Mouse (Mus musculus) heart, embryonic 11.5 days (tissue): ENCODE measurements around the gene Cog7. TPM values are rescaled to one million over a fixed set of nuclear protein-coding genes. Genes with fewer than 3 reads are reported as not detected.

Experiments used
- ATAC-seq: fragments of 200-750 bp; cut with Nextera tagmentation; replicated peaks from 2 replicates; pipeline ENCODE4 v1.8.0; 2017; ENCODE audit warnings: moderate library complexity; ENCODE audit not compliant: insufficient number of reproducible peaks, low FRiP score, low TSS enrichment
- H3K27ac ChIP-seq: fragments of 300-500 bp; sonication (generic); 2 replicates; pipeline ENCODE4 v1.5.1; 2014; ENCODE audit warnings: mild to moderate bottlenecking, low read depth, low read length
- H3K27me3 ChIP-seq: fragments of 300-500 bp; sonication (generic); 2 replicates; pipeline ENCODE4 v1.6.1; 2014; ENCODE audit warnings: mild to moderate bottlenecking, low read length, mixed read lengths; ENCODE audit not compliant: control insufficient read depth, insufficient read depth
- H3K36me3 ChIP-seq: fragments of 300-500 bp; sonication (generic); 2 replicates; pipeline ENCODE4 v1.6.1; 2014; ENCODE audit warnings: mild to moderate bottlenecking, low read length, moderate library complexity, mixed read lengths; ENCODE audit not compliant: control insufficient read depth, insufficient read depth
- H3K4me1 ChIP-seq: fragments of 300-500 bp; sonication (generic); 2 replicates; pipeline ENCODE4 v1.6.1; 2014; ENCODE audit warnings: low read length; ENCODE audit not compliant: control insufficient read depth, insufficient read depth
- H3K4me2 ChIP-seq: fragments of 300-500 bp; sonication (generic); 2 replicates; pipeline ENCODE4 v1.6.1; 2014; ENCODE audit warnings: mild to moderate bottlenecking, moderate library complexity
- H3K4me3 ChIP-seq: fragments of 300-500 bp; sonication (generic); 2 replicates; pipeline ENCODE4 v1.5.1; 2014; ENCODE audit warnings: low read depth, low read length
- H3K9ac ChIP-seq: fragments of 300-500 bp; sonication (generic); 2 replicates; pipeline ENCODE4 v1.6.1; 2014; ENCODE audit warnings: mild to moderate bottlenecking, low read depth, low read length, moderate library complexity
- H3K9me3 ChIP-seq: fragments of 300-500 bp; sonication (generic); replicated peaks from 2 replicates; pipeline ENCODE4 v1.6.1; 2016; ENCODE audit warnings: low read length; ENCODE audit not compliant: control insufficient read depth
- WGBS: fragments of 180-500 bp; shearing (Covaris S2); extraction: QIAGEN DNeasy Blood & Tissue Kit; methylation state at CpG from one replicate; pipeline ENCODE4 v1.1.7; 2014; ENCODE audit not compliant: insufficient replicate concordance; 5-methylcytosine and 5-hydroxymethylcytosine counted together
- polyA plus RNA-seq: library from polyadenylated mRNA; unstranded; fragments of >200 nt; fragmentation: Nextera tagmentation; extraction: Ambion mirVana; gene quantifications from 2 replicates; pipeline ENCODE4 v1.2.1, GENCODE M21; 2014

The Cog7 gene
- polyA plus RNA-seq, 1 experiment from 2014 or later = 17.4 TPM

- H3K4me3 ChIP-seq = no peak overlapping the region
- no peaks in the 10 kb centered on the region for H3K36me3 ChIP-seq
- H3K4me2 ChIP-seq = no peak overlapping the region
- no peak for ATAC-seq
- H3K9me3 ChIP-seq = no peaks in the 10 kb centered on the region; the same call in 1 of the 2 replicates
- 84% methylated on average over 7 of the region's 7 CpGs for WGBS
- no peak overlapping the region for H3K27ac ChIP-seq
- no peak overlapping the region for H3K9ac ChIP-seq
- H3K4me1 ChIP-seq = no peaks in the 10 kb centered on the region; the same call in 1 of the 2 replicates
- no peaks in the 10 kb centered on the region for H3K27me3 ChIP-seq
Observed at GRCm38 (mm10) chr7:121835392-121835791, 146.1 kb downstream of the Cog7 start.

Other genes starting within 250 kb of the Cog7 start
- gene Scnn1g, start 247.2 kb downstream of the Cog7 start, polyA plus RNA-seq = 0.07 and 0.20 TPM in 2 replicates
- not detected in 2 replicates for gene Scnn1b, start 116.7 kb downstream of the Cog7 start, polyA plus RNA-seq
- 40.6 and 68.0 TPM in 2 replicates for gene Gga2, start 39.5 kb upstream of the Cog7 start, polyA plus RNA-seq
- gene Ubfd1, start 85.5 kb upstream of the Cog7 start, polyA plus RNA-seq = 67.4 and 71.0 TPM in 2 replicates
- gene Ears2, start 85.6 kb upstream of the Cog7 start, polyA plus RNA-seq = 21.4 and 24.6 TPM in 2 replicates
- 1,202 and 1,222 TPM in 2 replicates for gene Ndufab1, start 120.2 kb upstream of the Cog7 start, polyA plus RNA-seq
- 12.6 and 13.9 TPM in 2 replicates for gene Palb2, start 151.3 kb upstream of the Cog7 start, polyA plus RNA-seq
- 78.7 and 85.7 TPM in 2 replicates for gene Dctn5, start 151.3 kb upstream of the Cog7 start, polyA plus RNA-seq
- 81.2 and 86.3 TPM in 2 replicates for gene Plk1, start 177.7 kb upstream of the Cog7 start, polyA plus RNA-seq
- not detected in 2 replicates for gene Ern2, start 204.5 kb upstream of the Cog7 start, polyA plus RNA-seq
- gene Chp2, start 237.8 kb upstream of the Cog7 start, polyA plus RNA-seq = 0.35 TPM in 1 of 2 replicates, not detected in the other